Mouse (Mus musculus) common myeloid progenitor, adult 5-6 weeks (primary cell): ENCODE data around the gene Eif3l. TPM values are rescaled to one million over a fixed set of nuclear protein-coding genes. Genes with fewer than 3 reads are reported as not detected.

Experiments used
- ATAC-seq: replicated peaks from 2 replicates; pipeline ENCODE4 v1.8.0; 2016; ENCODE audit warnings: low read depth, mild to moderate bottlenecking, moderate TSS enrichment, inconsistent platforms; ENCODE audit not compliant: poor library complexity, severe bottlenecking
- total RNA-seq: library from RNA; stranded (forward); fragments of 200-1000, 187-1606 nt; gene quantifications from 2 replicates; pipeline ENCODE4 v1.2.3, GENCODE M21; 2017

Eif3l gene
- total RNA-seq, 1 experiment from 2014 or later: 227 TPM

GRCm38 (mm10) chr15:79048186-79048585 lies 26.8 kb upstream of the Eif3l start:
- ATAC-seq: no peak

- no peak for ATAC-seq
Measured at GRCm38 (mm10) chr15:79050160-79050845, 24.7 kb upstream of the Eif3l start.

- no peak for ATAC-seq
Measured at GRCm38 (mm10) chr15:79050964-79051363, 24.0 kb upstream of the Eif3l start.

- ATAC-seq: peak; percentile 42
Measured at GRCm38 (mm10) chr15:79051461-79052360, 23.3 kb upstream of the Eif3l start.

- ATAC-seq: no peak
Measured at GRCm38 (mm10) chr15:79052366-79052765, 22.6 kb upstream of the Eif3l start.

- ATAC-seq: no peak
Measured at GRCm38 (mm10) chr15:79056601-79057000, 18.4 kb upstream of the Eif3l start.

- no peak for ATAC-seq
Measured at GRCm38 (mm10) chr15:79057850-79058249, 17.1 kb upstream of the Eif3l start.

GRCm38 (mm10) chr15:79060887-79061565 lies 14.0 kb upstream of the Eif3l start:
- ATAC-seq: no peak

GRCm38 (mm10) chr15:79062376-79063159 lies 12.4 kb upstream of the Eif3l start, which contains the start of gene Ankrd54:
Gene Ankrd54, minus strand, starts transcription at chr15:79062893.
- ATAC-seq: peak; percentile 97

GRCm38 (mm10) chr15:79063160-79063740 lies 11.7 kb upstream of the Eif3l start:
- ATAC-seq: no peak

- no peak for ATAC-seq
Measured at GRCm38 (mm10) chr15:79065086-79065770, 9.8 kb upstream of the Eif3l start.

- no peak for ATAC-seq
Measured at GRCm38 (mm10) chr15:79066276-79066675, 8.7 kb upstream of the Eif3l start.

- no peak for ATAC-seq
Measured at GRCm38 (mm10) chr15:79067631-79068030, 7.3 kb upstream of the Eif3l start.

- ATAC-seq: no peak
Measured at GRCm38 (mm10) chr15:79068416-79068815, 6.6 kb upstream of the Eif3l start.

GRCm38 (mm10) chr15:79071117-79072039 lies 3.6 kb upstream of the Eif3l start:
- no peak for ATAC-seq

- no peak for ATAC-seq
Measured at GRCm38 (mm10) chr15:79073752-79074151, 1.2 kb upstream of the Eif3l start.

- ATAC-seq: no peak
Measured at GRCm38 (mm10) chr15:79074446-79074845, 533 bp upstream of the Eif3l start.
